Mouse (Mus musculus): ENCODE results near the gene Nt5dc3. TPM values are rescaled to one million over a fixed set of nuclear protein-coding genes. Genes with fewer than 3 reads are reported as not detected.
A peak's percentile ranks its signal among the peaks of the same experiment; 100 is the strongest.

The Nt5dc3 gene
- total RNA-seq (2014; rRNA removed) (5.3 and 6.6 TPM in 2 replicates), polyA plus RNA-seq (2012; rRNA removed) (8.3 and 10.3 TPM in 2 replicates)

GRCm38 (mm10) chr10:86778398-86779116 is at the start of gene Nt5dc3:
Gene Nt5dc3, plus strand, starts transcription at chr10:86779005.
- Histone ChIP-seq H3K4me1 (ENCODE audit: control insufficient read depth, insufficient read depth, low read length) (peaks cover 19% of the 10 kb centered on the region), H3K36me3 (ENCODE audit: control insufficient read depth, insufficient read depth, low read length) (no peaks in the 10 kb centered on the region), H3K79me2 (ENCODE audit: control insufficient read depth, insufficient read depth, low read length) (peaks cover 8% of the 10 kb centered on the region; the same call in 1 of the 2 replicates), H3K27me3 (ENCODE audit: control insufficient read depth, insufficient read depth, low read length) (no peaks in the 10 kb centered on the region), H3K9ac (ENCODE audit: low read depth, low read length) (peak within 1 kb of the TSS; percentile 88), H3K4me3 (ENCODE audit: insufficient read depth, low read depth, low read length) (peak within 1 kb of the TSS; percentile 61), H3K27ac (replicated peaks; ENCODE audit: insufficient read depth, low read depth, low read length) (peak within 1 kb of the TSS; percentile 94)
- TF ChIP-seq CTCF (IDR thresholded peaks at IDR 0.05; ENCODE audit: low read depth, low read length), result no peak
- peak; percentile 98 for TF ChIP-seq POLR2A (IDR thresholded peaks at IDR 0.05; ENCODE audit: extremely low read depth, insufficient read depth, low read length)
- under 1% methylated on average over 44 of the region's 44 CpGs for WGBS
- DNase-seq (ENCODE audit: extremely low read depth, low read depth, low spot score), result peak; percentile 95

DNA sequence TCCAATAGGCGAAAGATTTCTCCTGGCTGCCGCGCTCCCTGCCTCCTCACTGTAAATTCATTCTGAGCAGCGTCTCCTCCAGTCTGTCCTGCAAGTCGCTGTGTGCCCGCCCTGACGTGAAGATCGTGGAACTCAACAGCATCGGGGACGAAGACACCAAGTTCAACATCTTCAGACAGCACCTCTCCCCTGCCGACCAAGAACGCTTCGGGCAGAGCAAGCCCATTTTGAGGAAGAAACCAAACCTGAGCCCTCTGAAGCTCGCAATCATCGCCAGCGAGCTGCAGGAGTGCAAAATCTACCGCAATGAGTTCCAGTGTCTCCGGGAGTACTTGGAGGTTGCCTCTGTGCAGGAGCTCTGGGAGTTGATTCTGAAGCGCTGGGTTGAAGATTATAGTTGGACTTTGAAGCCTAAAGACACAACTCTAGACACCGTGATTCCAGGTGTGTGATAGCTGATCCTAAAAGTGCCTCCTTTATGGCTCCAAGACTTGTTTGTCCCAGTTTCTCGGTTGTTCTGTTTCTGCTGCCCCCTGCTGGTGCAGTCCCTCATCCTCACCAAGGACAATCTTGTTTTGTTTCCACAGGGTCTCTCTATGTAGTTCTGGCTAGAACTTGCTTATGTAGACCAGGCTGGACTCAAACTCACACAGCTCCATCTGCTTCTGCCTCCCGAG is 47.8 kb upstream of the Nt5dc3 start:
- H3K27me3 ChIP-seq (ENCODE audit: control insufficient read depth, insufficient read depth, low read length), result no peaks in the 10 kb centered on the region
- H3K4me1 ChIP-seq (ENCODE audit: control insufficient read depth, insufficient read depth, low read length), result no peaks in the 10 kb centered on the region
- DNase-seq (ENCODE audit: extremely low read depth, low read depth, low spot score), result peak; percentile 72
- H3K4me3 ChIP-seq (ENCODE audit: insufficient read depth, low read depth, low read length), result peak overlapping the region; percentile 39
- TF ChIP-seq POLR2A (IDR thresholded peaks at IDR 0.05; ENCODE audit: extremely low read depth, insufficient read depth, low read length) (no peak), CTCF (IDR thresholded peaks at IDR 0.05; ENCODE audit: low read depth, low read length) (peak; percentile 72; the same call in 1 of the 2 replicates)
- no peak overlapping the region for H3K27ac ChIP-seq (replicated peaks; ENCODE audit: insufficient read depth, low read depth, low read length)
- no peaks in the 10 kb centered on the region for H3K79me2 ChIP-seq (ENCODE audit: control insufficient read depth, insufficient read depth, low read length)
- WGBS, result 7% methylated on average over 22 of the region's 22 CpGs
- H3K36me3 ChIP-seq (ENCODE audit: control insufficient read depth, insufficient read depth, low read length), result no peaks in the 10 kb centered on the region
- peak overlapping the region; percentile 56 for H3K9ac ChIP-seq (ENCODE audit: low read depth, low read length)

DNA sequence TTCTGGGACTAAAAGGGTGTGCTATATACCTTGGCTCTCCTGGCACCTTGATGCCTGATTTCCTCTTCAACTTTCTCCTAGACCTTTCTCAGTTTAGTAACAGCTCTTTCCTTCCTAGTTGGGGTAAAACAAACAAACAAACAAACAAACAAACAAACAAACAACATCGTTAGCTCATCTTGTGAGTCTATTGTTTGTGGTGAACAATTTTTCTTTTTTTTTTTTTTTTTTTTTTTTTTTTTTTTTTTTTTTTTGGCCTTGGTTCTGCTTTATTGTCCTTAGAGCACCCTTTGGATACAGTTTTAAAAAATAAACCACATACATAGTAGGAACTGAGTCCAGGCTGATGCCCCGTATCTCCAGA is 47.3 kb upstream of the Nt5dc3 start:
- no peak for DNase-seq (ENCODE audit: extremely low read depth, low read depth, low spot score)
- Histone ChIP-seq H3K79me2 (ENCODE audit: control insufficient read depth, insufficient read depth, low read length) (no peaks in the 10 kb centered on the region), H3K9ac (ENCODE audit: low read depth, low read length) (no peak overlapping the region), H3K4me1 (ENCODE audit: control insufficient read depth, insufficient read depth, low read length) (no peaks in the 10 kb centered on the region), H3K27me3 (ENCODE audit: control insufficient read depth, insufficient read depth, low read length) (no peaks in the 10 kb centered on the region), H3K27ac (replicated peaks; ENCODE audit: insufficient read depth, low read depth, low read length) (no peak overlapping the region), H3K4me3 (ENCODE audit: insufficient read depth, low read depth, low read length) (no peak overlapping the region), H3K36me3 (ENCODE audit: control insufficient read depth, insufficient read depth, low read length) (no peaks in the 10 kb centered on the region)
- 32% methylated on average over 2 of the region's 2 CpGs for WGBS
- TF ChIP-seq CTCF (IDR thresholded peaks at IDR 0.05; ENCODE audit: low read depth, low read length), result no peak
- TF ChIP-seq POLR2A (IDR thresholded peaks at IDR 0.05; ENCODE audit: extremely low read depth, insufficient read depth, low read length), result no peak

DNA sequence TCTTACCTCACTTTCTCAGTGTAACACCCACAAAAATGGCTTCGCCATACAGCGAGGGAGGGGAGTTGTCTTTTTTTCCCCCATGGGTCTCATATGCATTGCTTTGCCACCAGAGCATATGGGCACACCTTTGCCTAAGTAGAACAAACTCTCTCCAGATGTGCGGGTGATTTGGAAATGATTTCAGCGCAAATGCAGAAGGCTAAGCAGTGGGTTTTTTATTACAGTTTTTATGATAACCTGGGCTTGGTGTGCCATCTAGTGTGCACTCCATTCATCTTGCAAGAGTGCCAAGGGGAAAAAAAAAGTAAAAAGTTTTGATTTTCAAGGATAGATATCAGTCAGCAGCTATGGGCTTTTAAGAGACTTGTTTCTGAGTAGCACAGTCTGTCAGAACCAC is 43.8 kb upstream of the Nt5dc3 start:
- Histone ChIP-seq H3K27ac (replicated peaks; ENCODE audit: insufficient read depth, low read depth, low read length) (no peak overlapping the region), H3K36me3 (ENCODE audit: control insufficient read depth, insufficient read depth, low read length) (no peaks in the 10 kb centered on the region), H3K4me3 (ENCODE audit: insufficient read depth, low read depth, low read length) (no peak overlapping the region), H3K27me3 (ENCODE audit: control insufficient read depth, insufficient read depth, low read length) (no peaks in the 10 kb centered on the region), H3K4me1 (ENCODE audit: control insufficient read depth, insufficient read depth, low read length) (no peaks in the 10 kb centered on the region), H3K79me2 (ENCODE audit: control insufficient read depth, insufficient read depth, low read length) (no peaks in the 10 kb centered on the region), H3K9ac (ENCODE audit: low read depth, low read length) (no peak overlapping the region)
- WGBS, result 90% methylated on average over 4 of the region's 4 CpGs
- TF ChIP-seq CTCF (IDR thresholded peaks at IDR 0.05; ENCODE audit: low read depth, low read length), result no peak
- TF ChIP-seq POLR2A (IDR thresholded peaks at IDR 0.05; ENCODE audit: extremely low read depth, insufficient read depth, low read length), result no peak
- DNase-seq (ENCODE audit: extremely low read depth, low read depth, low spot score), result no peak

GRCm38 (mm10) chr10:86742918-86743317 is 35.9 kb upstream of the Nt5dc3 start:
- 95% methylated on average over 2 of the region's 2 CpGs for WGBS

DNA sequence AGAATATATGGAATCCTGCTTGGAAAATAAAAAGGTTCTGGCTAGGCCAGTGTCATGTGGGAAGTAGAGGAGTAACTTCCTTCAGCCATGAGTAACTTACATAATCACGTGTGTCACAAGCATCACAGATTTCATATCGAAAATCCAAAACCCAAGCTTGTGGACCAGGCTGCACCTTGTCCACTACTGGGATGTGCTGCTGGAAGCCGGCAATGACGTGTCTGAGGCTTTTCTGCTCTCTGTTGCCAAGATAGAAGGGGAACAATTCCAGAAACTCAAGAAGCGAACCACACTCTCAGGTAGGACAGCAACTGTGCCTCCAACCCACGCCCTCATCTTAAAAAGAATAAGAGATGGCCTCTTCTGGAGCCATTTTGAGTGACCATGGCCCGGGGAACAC is 34.5 kb upstream of the Nt5dc3 start:
- no peak for TF ChIP-seq POLR2A (IDR thresholded peaks at IDR 0.05; ENCODE audit: extremely low read depth, insufficient read depth, low read length)
- no peak for TF ChIP-seq CTCF (IDR thresholded peaks at IDR 0.05; ENCODE audit: low read depth, low read length)
- H3K4me1 ChIP-seq (ENCODE audit: control insufficient read depth, insufficient read depth, low read length), result no peaks in the 10 kb centered on the region
- no peak overlapping the region for H3K27ac ChIP-seq (replicated peaks; ENCODE audit: insufficient read depth, low read depth, low read length)
- H3K9ac ChIP-seq (ENCODE audit: low read depth, low read length), result no peak overlapping the region
- no peaks in the 10 kb centered on the region for H3K27me3 ChIP-seq (ENCODE audit: control insufficient read depth, insufficient read depth, low read length)
- WGBS, result 94% methylated on average over 7 of the region's 7 CpGs
- no peak for DNase-seq (ENCODE audit: extremely low read depth, low read depth, low spot score)
- no peaks in the 10 kb centered on the region for H3K79me2 ChIP-seq (ENCODE audit: control insufficient read depth, insufficient read depth, low read length)
- no peak overlapping the region for H3K4me3 ChIP-seq (ENCODE audit: insufficient read depth, low read depth, low read length)
- no peaks in the 10 kb centered on the region for H3K36me3 ChIP-seq (ENCODE audit: control insufficient read depth, insufficient read depth, low read length)

More at GRCm38 (mm10) chr10:86742918-86743317, 35.9 kb upstream of the Nt5dc3 start:
- DNase-seq (ENCODE audit: extremely low read depth, low read depth, low spot score), result no peak
- no peak overlapping the region for H3K4me3 ChIP-seq (ENCODE audit: insufficient read depth, low read depth, low read length)
- no peaks in the 10 kb centered on the region for H3K36me3 ChIP-seq (ENCODE audit: control insufficient read depth, insufficient read depth, low read length)
- no peaks in the 10 kb centered on the region for H3K27me3 ChIP-seq (ENCODE audit: control insufficient read depth, insufficient read depth, low read length)
- H3K27ac ChIP-seq (replicated peaks; ENCODE audit: insufficient read depth, low read depth, low read length), result no peak overlapping the region
- H3K9ac ChIP-seq (ENCODE audit: low read depth, low read length), result no peak overlapping the region
- TF ChIP-seq POLR2A (IDR thresholded peaks at IDR 0.05; ENCODE audit: extremely low read depth, insufficient read depth, low read length) (no peak), CTCF (IDR thresholded peaks at IDR 0.05; ENCODE audit: low read depth, low read length) (no peak)
- H3K79me2 ChIP-seq (ENCODE audit: control insufficient read depth, insufficient read depth, low read length), result no peaks in the 10 kb centered on the region
- H3K4me1 ChIP-seq (ENCODE audit: control insufficient read depth, insufficient read depth, low read length), result no peaks in the 10 kb centered on the region

Measured in liver, adult 2 months (tissue).